Mouse (Mus musculus): Measurements from ENCODE around the gene Atp5k.
A peak's percentile ranks its signal among the peaks of the same experiment; 100 is the strongest.

Gene Atp5k

DNA sequence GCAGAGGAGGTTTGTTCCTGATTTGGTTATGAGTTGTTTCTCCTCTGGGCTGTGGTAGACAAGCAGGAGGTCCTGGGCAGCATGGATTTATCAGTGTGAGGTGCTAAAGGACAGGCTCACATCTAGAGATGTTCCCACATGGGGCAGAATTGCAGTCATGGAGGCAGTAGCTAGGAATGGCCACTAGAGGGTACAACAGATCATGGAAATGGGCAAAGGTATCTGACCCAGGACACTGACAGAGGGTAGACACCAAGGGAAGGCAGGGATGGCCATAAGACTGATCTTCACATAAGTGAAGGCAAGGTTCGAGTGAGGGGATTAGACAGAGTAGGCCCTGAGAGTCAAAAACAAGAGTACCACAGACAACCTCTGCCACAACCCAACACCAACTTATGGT lies 7.1 kb downstream of the Atp5k start:
- peak; percentile 52 for DNase-seq (ENCODE audit: low spot score)

DNA sequence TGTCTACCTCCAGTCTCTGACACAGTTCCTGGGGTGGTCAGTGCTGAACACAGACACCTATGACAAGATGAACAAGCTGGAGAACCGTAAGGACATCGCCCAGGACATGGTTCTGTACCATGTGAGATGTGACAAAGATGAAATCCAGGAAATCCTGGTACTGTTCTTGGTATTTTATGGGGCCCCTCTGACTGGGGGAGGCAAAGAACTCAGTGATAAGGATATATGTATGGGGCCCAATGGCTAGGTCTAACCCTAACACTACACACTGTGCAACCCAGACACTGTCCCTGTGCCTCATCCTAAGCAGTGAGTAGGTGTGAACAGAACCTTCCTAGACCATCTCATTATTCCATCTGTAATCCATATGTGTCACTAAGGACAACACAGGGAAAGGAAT lies 10.8 kb downstream of the Atp5k start:
- DNase-seq (ENCODE audit: low spot score), result no peak

GRCm38 (mm10) chr5:108422741-108423140 lies 11.5 kb downstream of the Atp5k start:
- no peak for DNase-seq (ENCODE audit: low spot score)

- DNase-seq (ENCODE audit: low spot score), result no peak
Measured at GRCm38 (mm10) chr5:108414711-108415110, 19.5 kb downstream of the Atp5k start.

GRCm38 (mm10) chr5:108406977-108407376 lies 27.3 kb downstream of the Atp5k start:
- no peak for DNase-seq (ENCODE audit: low spot score)

DNA sequence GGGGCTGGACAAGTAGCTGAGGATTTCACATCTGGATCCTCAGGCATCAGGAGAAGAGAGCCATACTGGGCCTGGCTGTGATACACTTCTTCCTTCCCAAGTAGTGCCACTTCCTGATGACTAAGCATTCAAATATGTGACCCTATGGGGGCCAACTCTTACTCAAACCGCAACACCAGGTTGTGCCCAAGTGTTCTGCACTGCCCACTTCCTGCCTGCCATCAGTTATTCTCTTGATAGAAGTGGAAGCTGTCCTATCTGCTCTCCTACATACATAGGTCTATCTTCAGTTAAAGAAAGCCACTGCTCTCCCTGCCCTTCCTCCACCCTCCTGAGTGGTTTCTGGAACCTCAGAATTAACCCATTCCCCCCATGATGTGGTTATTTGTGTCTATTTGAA lies 28.8 kb downstream of the Atp5k start:
- DNase-seq (ENCODE audit: low spot score), result no peak

DNA sequence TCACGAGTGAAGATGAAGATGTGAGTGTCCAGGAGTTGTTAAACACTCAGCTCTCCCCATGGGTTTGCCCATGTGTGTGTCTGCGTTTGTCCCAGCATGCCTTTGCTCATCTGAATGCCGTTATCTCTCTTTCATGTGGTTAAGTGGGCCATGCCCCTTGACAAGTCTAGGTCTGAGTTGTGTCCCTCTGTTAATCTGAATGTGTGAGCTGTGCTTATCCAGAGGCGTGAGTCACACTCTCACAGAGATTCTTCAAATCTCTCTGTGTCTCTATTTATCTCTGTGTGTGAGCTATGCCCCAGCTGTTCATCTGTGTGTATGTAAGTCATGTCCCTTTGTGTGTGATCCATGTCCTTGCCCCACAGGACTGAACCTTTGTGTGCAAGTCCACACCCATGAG lies 30.8 kb downstream of the Atp5k start:
- DNase-seq (ENCODE audit: low spot score), result no peak

DNA sequence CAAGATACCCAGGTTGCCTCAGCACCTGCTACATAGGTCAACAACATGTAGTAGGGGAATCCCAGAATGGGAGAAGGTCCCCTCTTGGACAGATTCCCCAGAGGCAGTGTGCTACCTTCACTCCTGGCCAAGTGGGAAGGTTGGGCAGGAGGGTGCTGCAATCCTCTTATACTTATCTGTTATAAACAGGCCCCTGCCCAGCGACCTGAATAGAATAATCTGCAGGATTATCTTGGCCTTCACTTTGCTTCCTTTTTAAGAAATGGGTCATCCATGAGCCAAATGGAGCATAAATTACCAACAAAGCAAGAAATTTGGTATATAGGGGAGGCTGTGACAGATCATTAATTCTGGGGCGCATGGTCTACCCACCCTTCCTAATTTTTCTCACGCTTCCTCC lies 44.5 kb downstream of the Atp5k start:
- no peak for DNase-seq (ENCODE audit: low spot score)

DNA sequence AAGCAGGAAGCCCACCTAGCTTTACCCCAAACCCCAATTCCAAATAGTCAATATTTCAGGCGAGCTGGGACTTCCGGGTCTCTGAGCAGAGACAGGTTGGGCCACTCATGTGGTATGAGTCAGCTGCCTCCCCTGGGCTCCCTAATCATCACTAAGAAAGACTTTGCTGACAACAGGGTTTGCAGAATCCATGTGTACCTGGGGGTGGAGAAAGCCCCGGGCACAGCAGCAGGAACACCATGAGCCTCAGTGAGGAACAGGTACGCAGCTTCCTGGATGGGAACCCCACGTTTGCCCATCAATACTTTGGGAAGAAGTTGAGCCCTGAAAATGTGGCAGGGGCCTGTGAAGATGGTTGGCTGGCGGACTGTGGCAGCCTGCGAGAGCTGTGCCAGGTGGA lies 46.0 kb downstream of the Atp5k start, which contains the start of gene Pde6b:
Pde6b (plus strand) TSS at position 191 of the 400 bp plus-strand sequence.
- DNase-seq (ENCODE audit: low spot score), result no peak

DNA sequence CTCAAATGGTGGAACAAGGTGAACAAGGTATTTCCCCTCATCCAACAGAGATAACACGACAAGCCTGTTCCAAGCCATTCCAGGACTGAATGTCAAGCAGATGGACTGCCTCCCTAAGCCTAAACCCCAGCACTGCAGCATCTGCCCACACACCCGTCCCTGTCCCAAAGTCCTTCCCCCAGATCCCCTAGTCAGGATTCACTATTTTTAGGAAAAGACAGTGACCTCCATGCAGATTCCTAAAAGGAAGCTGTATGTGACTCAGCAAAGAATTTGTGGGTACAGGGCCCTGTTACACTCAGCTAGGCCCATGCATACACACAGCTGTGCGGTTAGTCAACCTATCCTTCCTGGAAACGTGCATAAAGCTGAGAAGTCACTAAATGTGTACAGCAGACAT lies 47.8 kb downstream of the Atp5k start:
- no peak for DNase-seq (ENCODE audit: low spot score)

GRCm38 (mm10) chr5:108385632-108386031 lies 48.6 kb downstream of the Atp5k start:
- DNase-seq (ENCODE audit: low spot score), result no peak
